Mouse (Mus musculus) ES-E14 (cell line): ENCODE results near the gene Rad54l2. TPM values are rescaled to one million over a fixed set of nuclear protein-coding genes. Genes with fewer than 3 reads are reported as not detected.
A peak's percentile ranks its signal among the peaks of the same experiment; 100 is the strongest.

Experiments used
- DNase-seq: peaks from one replicate; pipeline ENCODE4 v3.0.0-alpha.2; 2013; ENCODE audit warnings: low read depth, low spot score
- H3K27ac ChIP-seq: 2 replicates; pipeline ENCODE4 v1.5.1; 2012; ENCODE audit warnings: low read depth, mild to moderate bottlenecking, low read length, moderate library complexity, mixed read lengths; ENCODE audit not compliant: poor library complexity, insufficient read depth, severe bottlenecking
- H3K36me3 ChIP-seq: 2 replicates; pipeline ENCODE4 v1.6.1; 2012; ENCODE audit warnings: mild to moderate bottlenecking, low read length, moderate library complexity, mixed read lengths; ENCODE audit not compliant: control insufficient read depth, poor library complexity, insufficient read depth, severe bottlenecking
- H3K4me1 ChIP-seq, 2 experiments: fragments of 150-350 bp in 1 of 2; sonication (generic) in 1 of 2; 2 replicates each; pipeline ENCODE4 v1.6.1; 2012; ENCODE audit warnings: low read length in 2 of 2, mild to moderate bottlenecking in 1 of 2, mixed read lengths in 1 of 2; ENCODE audit not compliant: control insufficient read depth in 2 of 2, insufficient read depth in 2 of 2, poor library complexity in 1 of 2
- H3K4me3 ChIP-seq, 2 experiments: fragments of 150-350 bp in 1 of 2; sonication (generic) in 1 of 2; 2 replicates each; pipeline ENCODE4 v1.5.1; 2012; ENCODE audit warnings: low read length in 2 of 2, low read depth in 1 of 2, mild to moderate bottlenecking in 1 of 2, mixed read lengths in 1 of 2; ENCODE audit not compliant: insufficient read depth in 1 of 2, poor library complexity in 1 of 2, severe bottlenecking in 1 of 2
- H3K9ac ChIP-seq: 2 replicates; pipeline ENCODE4 v1.6.1; 2012; ENCODE audit warnings: low read depth, mild to moderate bottlenecking, low read length, mixed read lengths; ENCODE audit not compliant: poor library complexity, insufficient read depth, severe bottlenecking
- H3K9me3 ChIP-seq: fragments of 150-350 bp; sonication (generic); 2 replicates; pipeline ENCODE4 v1.6.1; 2012; ENCODE audit warnings: low read depth, mild to moderate bottlenecking, low read length; ENCODE audit not compliant: control insufficient read depth, insufficient read depth
- CHD2 ChIP-seq: IDR thresholded peaks from 2 replicates; pipeline ENCODE4 v1.6.1; 2014; ENCODE audit warnings: mild to moderate bottlenecking, low read depth, low read length, inconsistent platforms
- HCFC1 ChIP-seq: IDR thresholded peaks from 2 replicates; pipeline ENCODE4 v1.6.1; 2012; ENCODE audit warnings: low read length, inconsistent platforms, borderline replicate concordance; ENCODE audit not compliant: insufficient read depth
- MAFK ChIP-seq: IDR thresholded peaks from 2 replicates; pipeline ENCODE4 v1.6.1; 2014; ENCODE audit warnings: mild to moderate bottlenecking, low read depth, low read length, inconsistent platforms; ENCODE audit not compliant: insufficient read depth
- ZC3H11A ChIP-seq: IDR thresholded peaks from 2 replicates; pipeline ENCODE4 v1.6.1; 2012; ENCODE audit warnings: low read depth, mild to moderate bottlenecking, inconsistent platforms, low read length, borderline replicate concordance
- ZNF384 ChIP-seq: IDR thresholded peaks from 2 replicates; pipeline ENCODE4 v1.6.1; 2012; ENCODE audit warnings: low read depth, low read length, inconsistent platforms
- in situ Hi-C, 2 experiments: fragments of 600-800 bp; cut with MboI; formaldehyde crosslinking; loops; one replicate each; pipeline ENCODE4 v1.15.1; 2025; ENCODE audit warnings: low sequenced_read_pairs in 2 of 2, inconsistent platforms in 1 of 2; ENCODE audit not compliant: unreplicated experiment in 2 of 2
- total RNA-seq: library from RNA; depleted of rRNA; stranded (reverse); fragments of 300-350 nt; gene quantifications from 2 replicates; pipeline ENCODE4 v1.2.3, GENCODE M21; 2012

Rad54l2 gene
- total RNA-seq, 1 experiment: 21.4 TPM

- H3K36me3 ChIP-seq: no peaks in the 10 kb centered on the region
- no peak overlapping the region for H3K9ac ChIP-seq
- in situ Hi-C loops: no loop called here
- peaks cover 0 to 3% of the 10 kb centered on the region in 2 experiments; a peak in 2 of 4 replicates for H3K4me1 ChIP-seq
- no peak for TF ChIP-seq MAFK
- no peak for TF ChIP-seq ZNF384
- no peak for TF ChIP-seq ZC3H11A
- TF ChIP-seq HCFC1: no peak
- no peak for TF ChIP-seq CHD2
- DNase-seq: peak; percentile 51
- H3K4me3 ChIP-seq: no peak overlapping the region
- peak overlapping the region; percentile 47; the same call in 1 of the 2 replicates for H3K27ac ChIP-seq
- H3K9me3 ChIP-seq: no peaks in the 10 kb centered on the region
Measured at GRCm38 (mm10) chr9:106739962-106740361, 49.0 kb downstream of the Rad54l2 start.

GRCm38 (mm10) chr9:106739056-106739455 lies 49.9 kb downstream of the Rad54l2 start:
- in situ Hi-C loops: no loop called here
- no peaks in the 10 kb centered on the region for H3K9me3 ChIP-seq
- no peak overlapping the region for H3K27ac ChIP-seq
- DNase-seq: no peak
- no peaks in the 10 kb centered on the region for H3K36me3 ChIP-seq
- TF ChIP-seq ZC3H11A (no peak), CHD2 (no peak), ZNF384 (no peak), HCFC1 (no peak), MAFK (no peak)
- no peak overlapping the region for H3K4me3 ChIP-seq
- peaks cover 0 to 3% of the 10 kb centered on the region in 2 experiments; a peak in 2 of 4 replicates for H3K4me1 ChIP-seq
- H3K9ac ChIP-seq: no peak overlapping the region

DNA sequence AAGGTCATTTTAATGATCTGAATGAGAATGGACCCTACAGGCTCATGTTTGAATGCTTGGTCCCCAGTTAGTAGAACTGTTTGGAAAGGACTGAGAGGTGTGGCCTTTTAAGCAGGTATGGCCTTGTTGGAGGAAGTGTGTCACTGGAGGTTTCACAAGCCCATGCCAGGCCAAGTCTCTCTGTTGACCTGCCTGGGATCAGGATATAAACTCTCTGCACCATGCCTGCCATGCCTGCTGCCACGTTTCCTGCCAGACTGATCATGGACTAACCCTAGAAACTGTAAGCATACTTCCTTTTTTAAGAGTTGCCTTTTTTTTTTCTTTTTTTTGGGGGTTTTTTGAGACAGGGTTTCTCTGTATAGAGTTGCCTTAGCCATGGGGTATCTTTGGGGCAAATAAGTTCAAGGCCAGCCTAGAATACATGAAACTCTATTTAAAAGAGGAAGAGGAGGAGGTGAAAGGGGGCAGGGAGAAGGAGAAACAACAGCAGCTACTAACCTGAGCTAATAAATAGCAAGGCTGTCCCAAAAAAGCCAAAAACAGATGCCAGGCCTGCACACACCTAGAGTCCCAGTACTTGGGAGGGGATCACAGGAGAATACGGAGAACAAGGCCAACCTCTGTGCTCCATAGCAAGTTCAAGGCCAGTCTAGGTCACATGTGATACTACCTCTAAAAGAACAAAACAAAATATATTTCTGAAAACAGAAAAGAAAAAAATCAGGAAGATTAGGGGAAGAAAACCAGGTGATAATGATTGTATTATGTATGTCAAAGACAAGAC lies 50.6 kb downstream of the Rad54l2 start:
- H3K9ac ChIP-seq: no peak overlapping the region
- peaks cover 0 to 3% of the 10 kb centered on the region in 2 experiments; a peak in 1 of 4 replicates for H3K4me1 ChIP-seq
- no peak overlapping the region for H3K27ac ChIP-seq
- TF ChIP-seq ZC3H11A: no peak
- TF ChIP-seq HCFC1: no peak
- TF ChIP-seq CHD2: no peak
- H3K4me3 ChIP-seq: no peak overlapping the region
- in situ Hi-C loops: no loop called here
- H3K36me3 ChIP-seq: no peaks in the 10 kb centered on the region
- no peak for DNase-seq
- no peaks in the 10 kb centered on the region for H3K9me3 ChIP-seq

GRCm38 (mm10) chr9:106733690-106734089 lies 55.3 kb downstream of the Rad54l2 start:
- H3K9me3 ChIP-seq: no peaks in the 10 kb centered on the region
- no peak overlapping the region for H3K9ac ChIP-seq
- no peaks in the 10 kb centered on the region; a peak in 1 of 4 replicates for H3K4me1 ChIP-seq
- no peak for DNase-seq
- no peak overlapping the region for H3K27ac ChIP-seq
- in situ Hi-C loops: no loop called here
- no peak for TF ChIP-seq MAFK
- no peak for TF ChIP-seq HCFC1
- no peak for TF ChIP-seq ZNF384
- no peak for TF ChIP-seq CHD2
- TF ChIP-seq ZC3H11A: no peak
- no peak overlapping the region for H3K4me3 ChIP-seq
- H3K36me3 ChIP-seq: no peaks in the 10 kb centered on the region
